Mouse (Mus musculus): ENCODE data around the gene Spata18. TPM values are rescaled to one million over a fixed set of nuclear protein-coding genes. Genes with fewer than 3 reads are reported as not detected.

The Spata18 gene
- polyA plus RNA-seq, 1 experiment, result not detected

DNA sequence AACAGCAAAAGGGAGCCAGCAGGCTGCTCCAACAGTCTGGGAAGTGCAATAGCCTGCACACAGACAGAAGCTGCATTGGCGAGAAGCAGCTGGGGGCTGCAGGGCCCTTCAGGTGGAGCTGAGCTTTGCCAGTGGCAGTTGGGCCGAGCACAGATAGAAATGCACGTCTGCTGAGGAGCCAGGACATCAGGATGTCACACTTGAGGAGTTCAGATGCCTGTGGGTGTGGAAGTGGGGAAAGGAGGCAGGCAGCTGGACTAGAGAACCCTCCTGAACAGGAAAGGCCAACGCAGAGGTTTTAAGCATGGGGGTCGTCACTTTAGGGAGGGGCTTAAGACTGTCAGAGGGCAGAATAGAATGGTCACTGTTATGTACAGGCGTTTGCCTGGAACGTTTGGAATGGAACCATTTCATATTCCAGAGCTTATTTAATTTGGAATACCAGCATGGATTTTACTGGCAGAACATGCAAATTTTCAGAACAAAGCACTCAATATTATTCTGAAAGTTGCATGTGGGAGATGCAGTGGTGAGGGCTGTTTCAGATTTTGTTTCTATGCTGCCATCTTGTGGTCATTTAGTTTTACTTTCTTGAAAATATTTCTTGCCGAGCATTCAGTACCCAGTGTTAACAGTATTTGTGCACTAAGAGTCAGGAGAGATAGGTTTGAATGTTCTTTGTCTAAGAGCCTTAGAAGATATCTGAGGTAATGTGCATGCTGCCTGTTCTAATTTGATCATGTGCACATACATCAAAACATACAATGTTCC lies 13.7 kb upstream of the Spata18 start:
- H3K4me1 ChIP-seq (ENCODE audit: control insufficient read depth, insufficient read depth, insufficient read length, low read length), result no peaks in the 10 kb centered on the region
- H3K4me3 ChIP-seq (ENCODE audit: insufficient read depth, low read depth, low read length), result no peak overlapping the region
- H3K27ac ChIP-seq (replicated peaks; ENCODE audit: low read depth, low read length), result no peak overlapping the region

DNA sequence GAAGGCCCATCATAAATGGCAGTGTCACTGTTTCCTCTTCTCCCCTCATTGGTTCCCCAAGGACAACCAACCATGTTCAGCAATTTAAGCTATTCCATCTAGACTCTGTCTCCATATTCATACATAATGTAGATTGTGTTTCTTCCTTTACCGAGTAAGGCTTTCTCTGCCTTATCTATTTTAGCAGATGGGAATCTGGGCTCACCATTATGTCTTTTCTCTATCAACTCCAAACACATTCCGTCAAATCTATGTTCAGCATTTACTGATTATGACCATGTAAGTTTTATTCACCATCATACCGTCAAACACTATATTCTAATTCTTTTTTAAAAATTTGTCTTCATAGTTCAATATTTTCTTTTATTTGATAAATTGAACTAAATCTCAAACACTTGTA lies 10.1 kb upstream of the Spata18 start:
- H3K27ac ChIP-seq (replicated peaks; ENCODE audit: low read depth, low read length), result no peak overlapping the region
- H3K4me1 ChIP-seq (ENCODE audit: control insufficient read depth, insufficient read depth, insufficient read length, low read length), result no peaks in the 10 kb centered on the region
- H3K4me3 ChIP-seq (ENCODE audit: insufficient read depth, low read depth, low read length), result no peak overlapping the region

DNA sequence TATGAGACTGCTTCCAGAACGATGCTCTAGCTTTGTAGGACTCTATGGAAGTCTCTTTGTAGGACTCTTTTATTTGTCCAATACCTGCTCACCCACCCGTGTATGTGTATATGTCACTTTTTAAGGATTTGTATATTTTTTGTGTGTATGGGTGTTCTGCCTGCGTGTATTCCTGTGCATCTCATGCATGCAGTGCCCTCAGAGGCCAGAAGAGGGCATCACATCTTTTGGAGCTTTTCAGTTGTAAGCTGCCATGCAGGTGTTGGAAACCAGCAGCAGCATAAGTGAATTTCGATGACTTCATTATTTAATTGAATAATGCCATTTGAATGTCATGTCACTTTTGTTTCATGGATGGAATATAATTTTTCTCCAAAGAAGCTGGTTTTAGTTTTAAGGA lies 9.1 kb upstream of the Spata18 start:
- no peak overlapping the region for H3K27ac ChIP-seq (replicated peaks; ENCODE audit: low read depth, low read length)
- H3K4me1 ChIP-seq (ENCODE audit: control insufficient read depth, insufficient read depth, insufficient read length, low read length), result no peaks in the 10 kb centered on the region
- H3K4me3 ChIP-seq (ENCODE audit: insufficient read depth, low read depth, low read length), result no peak overlapping the region

DNA sequence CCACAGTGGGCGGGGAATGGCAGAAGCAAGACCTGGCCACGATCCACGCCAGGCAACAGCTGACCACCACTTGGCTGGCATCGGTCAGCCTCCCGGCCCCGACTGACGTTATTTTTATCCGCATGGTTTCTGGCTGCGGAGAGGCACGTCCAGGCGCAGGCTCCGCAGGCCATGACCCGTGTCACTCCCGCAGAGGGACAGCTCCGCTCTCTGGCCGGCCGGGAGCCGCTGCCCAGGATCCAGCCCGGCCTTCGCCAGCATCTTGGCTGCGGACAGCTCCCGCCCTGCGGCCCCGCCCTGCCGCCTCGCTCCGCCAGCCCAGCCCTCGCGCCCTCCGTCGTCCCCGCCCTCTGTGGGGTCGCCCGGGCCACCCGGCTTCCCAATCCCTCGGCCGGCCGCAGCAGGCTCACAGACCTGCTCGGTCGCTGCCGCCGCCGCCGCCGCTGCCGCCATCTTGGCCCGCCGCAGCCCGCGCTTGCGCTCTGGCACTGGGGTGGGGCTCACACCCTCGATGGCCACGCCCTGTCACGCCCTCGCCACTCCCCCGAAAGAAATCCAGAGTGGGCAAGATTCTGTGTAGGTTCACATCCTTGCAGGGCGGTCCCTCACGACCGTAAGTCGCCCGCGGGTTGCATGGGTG lies 3.8 kb upstream of the Spata18 start, which contains the start of gene Sgcb:
Gene Sgcb (minus strand): TSS at position 530 of the 640 bp plus-strand sequence.
- Histone ChIP-seq H3K27ac (replicated peaks; ENCODE audit: low read depth, low read length) (no peak within 1 kb of the TSS; the same call in 1 of the 2 replicates), H3K4me1 (ENCODE audit: control insufficient read depth, insufficient read depth, insufficient read length, low read length) (peaks cover 4% of the 10 kb centered on the region; the same call in 1 of the 2 replicates), H3K4me3 (ENCODE audit: insufficient read depth, low read depth, low read length) (peak within 1 kb of the TSS; percentile 68)

- Histone ChIP-seq H3K4me3 (ENCODE audit: insufficient read depth, low read depth, low read length) (peak overlapping the region; percentile 69), H3K27ac (replicated peaks; ENCODE audit: low read depth, low read length) (no peak overlapping the region), H3K4me1 (ENCODE audit: control insufficient read depth, insufficient read depth, insufficient read length, low read length) (peaks cover 4% of the 10 kb centered on the region; the same call in 1 of the 2 replicates)
These were observed 714 bp upstream of the Spata18 start for GRCm38 (mm10) chr5:73650365-73650964.

GRCm38 (mm10) chr5:73651855-73652201 lies 649 bp downstream of the Spata18 start:
- Histone ChIP-seq H3K4me3 (ENCODE audit: insufficient read depth, low read depth, low read length) (peak overlapping the region; percentile 69), H3K4me1 (ENCODE audit: control insufficient read depth, insufficient read depth, insufficient read length, low read length) (peaks cover 4% of the 10 kb centered on the region; the same call in 1 of the 2 replicates), H3K27ac (replicated peaks; ENCODE audit: low read depth, low read length) (no peak overlapping the region)

DNA sequence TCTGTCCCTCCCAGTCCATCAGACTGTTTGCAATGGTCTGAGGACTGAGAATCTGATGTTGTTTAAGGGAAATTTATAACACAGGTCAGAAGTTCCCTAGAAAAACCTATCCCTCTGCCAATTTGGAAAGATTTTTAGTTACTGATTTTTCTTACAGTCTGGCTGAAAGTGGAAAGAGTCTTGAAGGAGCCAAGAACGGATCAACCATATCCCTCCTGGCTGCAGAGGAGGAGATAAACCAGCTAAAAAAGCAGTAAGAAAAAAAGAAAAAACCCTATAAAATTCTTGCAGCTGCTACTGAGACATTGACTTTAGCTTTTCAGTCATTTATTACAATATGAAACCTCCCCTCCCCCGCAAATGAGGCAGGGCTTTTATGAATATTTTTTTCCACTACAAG lies 15.5 kb downstream of the Spata18 start:
- H3K4me3 ChIP-seq (ENCODE audit: insufficient read depth, low read depth, low read length), result no peak overlapping the region
- H3K4me1 ChIP-seq (ENCODE audit: control insufficient read depth, insufficient read depth, insufficient read length, low read length), result no peaks in the 10 kb centered on the region
- H3K27ac ChIP-seq (replicated peaks; ENCODE audit: low read depth, low read length), result no peak overlapping the region

DNA sequence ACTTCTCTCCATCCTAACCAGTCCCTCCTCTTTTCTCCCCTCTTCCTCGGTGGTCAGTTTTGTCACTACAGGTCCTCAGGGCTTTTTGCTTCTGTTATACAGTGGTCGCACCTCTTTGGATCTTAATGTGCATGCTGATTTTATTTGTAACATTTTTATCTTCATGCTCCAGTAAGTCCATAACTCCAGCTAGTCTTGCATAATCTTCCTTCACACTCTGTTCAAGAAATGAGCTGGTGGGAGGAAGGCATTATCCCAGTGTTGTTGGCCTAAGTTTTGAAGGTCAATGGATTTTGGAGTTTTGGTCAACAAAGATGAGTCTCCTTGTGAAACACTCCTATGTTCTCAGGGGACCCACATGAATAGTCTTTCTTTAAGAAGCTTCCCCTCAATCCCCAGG lies 16.7 kb downstream of the Spata18 start:
- Histone ChIP-seq H3K4me1 (ENCODE audit: control insufficient read depth, insufficient read depth, insufficient read length, low read length) (no peaks in the 10 kb centered on the region), H3K4me3 (ENCODE audit: insufficient read depth, low read depth, low read length) (no peak overlapping the region), H3K27ac (replicated peaks; ENCODE audit: low read depth, low read length) (no peak overlapping the region)

GRCm38 (mm10) chr5:73669386-73669785 lies 18.2 kb downstream of the Spata18 start:
- Histone ChIP-seq H3K4me1 (ENCODE audit: control insufficient read depth, insufficient read depth, insufficient read length, low read length) (no peaks in the 10 kb centered on the region), H3K4me3 (ENCODE audit: insufficient read depth, low read depth, low read length) (no peak overlapping the region), H3K27ac (replicated peaks; ENCODE audit: low read depth, low read length) (no peak overlapping the region)

DNA sequence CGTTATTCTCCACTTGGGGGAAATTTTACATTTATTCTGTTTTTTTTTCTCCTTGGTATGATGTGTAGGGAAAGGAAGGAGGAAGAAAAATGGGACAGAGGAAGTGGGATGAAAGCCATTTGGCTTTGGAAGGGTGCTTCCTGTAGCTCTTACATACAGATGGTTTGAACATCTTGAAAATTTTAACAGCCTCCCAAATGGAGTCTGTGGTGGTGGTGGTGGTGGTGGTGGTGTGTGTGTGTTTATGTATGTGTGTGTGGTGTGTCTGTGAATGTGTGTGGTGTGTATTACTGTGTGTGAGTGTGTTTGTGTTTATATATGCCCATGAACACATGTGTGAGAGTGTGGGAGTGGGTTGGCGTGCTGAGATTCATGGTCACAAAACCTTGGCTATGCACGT lies 24.4 kb downstream of the Spata18 start:
- Histone ChIP-seq H3K4me1 (ENCODE audit: control insufficient read depth, insufficient read depth, insufficient read length, low read length) (no peaks in the 10 kb centered on the region), H3K27ac (replicated peaks; ENCODE audit: low read depth, low read length) (no peak overlapping the region), H3K4me3 (ENCODE audit: insufficient read depth, low read depth, low read length) (no peak overlapping the region)

DNA sequence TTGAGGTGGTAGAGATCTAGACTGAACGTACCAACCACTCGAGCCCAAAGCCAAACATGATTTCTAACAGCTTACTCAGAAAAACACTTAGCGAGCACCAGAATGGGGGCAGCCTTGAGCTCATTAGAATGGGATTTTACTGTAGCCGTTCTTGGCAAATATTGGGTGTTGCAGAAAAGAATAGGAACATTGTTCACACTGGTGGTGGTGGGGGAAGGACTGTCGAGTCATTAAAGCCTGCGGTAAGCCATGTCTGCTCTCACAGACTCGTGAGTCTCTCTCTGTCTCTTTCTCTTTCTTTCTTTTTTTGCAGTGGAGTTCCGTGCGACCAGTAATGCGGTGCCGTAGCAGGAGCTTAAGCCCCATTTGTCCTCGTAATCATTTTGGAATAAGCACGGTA lies 25.4 kb downstream of the Spata18 start:
- Histone ChIP-seq H3K4me1 (ENCODE audit: control insufficient read depth, insufficient read depth, insufficient read length, low read length) (no peaks in the 10 kb centered on the region), H3K27ac (replicated peaks; ENCODE audit: low read depth, low read length) (no peak overlapping the region), H3K4me3 (ENCODE audit: insufficient read depth, low read depth, low read length) (no peak overlapping the region)

DNA sequence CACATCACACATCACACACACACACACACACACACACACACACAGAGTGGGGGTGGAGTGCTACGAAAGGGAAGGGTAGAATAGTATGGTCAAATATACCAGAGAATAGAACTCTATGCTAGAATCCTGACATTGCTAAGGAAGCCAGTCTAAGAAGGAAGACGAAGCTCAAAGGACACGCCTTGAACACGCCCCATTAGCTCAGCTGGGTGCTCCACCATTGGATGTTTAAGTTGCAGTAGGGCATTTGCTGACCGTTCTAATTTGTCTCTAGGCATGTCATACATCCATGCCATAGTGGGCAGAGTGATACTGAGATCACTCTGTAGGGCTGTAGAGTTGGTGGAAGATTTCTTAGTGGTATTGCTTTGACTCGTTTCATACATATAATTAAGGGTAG lies 32.0 kb downstream of the Spata18 start:
- Histone ChIP-seq H3K4me1 (ENCODE audit: control insufficient read depth, insufficient read depth, insufficient read length, low read length) (no peaks in the 10 kb centered on the region), H3K27ac (replicated peaks; ENCODE audit: low read depth, low read length) (no peak overlapping the region), H3K4me3 (ENCODE audit: insufficient read depth, low read depth, low read length) (no peak overlapping the region)

DNA sequence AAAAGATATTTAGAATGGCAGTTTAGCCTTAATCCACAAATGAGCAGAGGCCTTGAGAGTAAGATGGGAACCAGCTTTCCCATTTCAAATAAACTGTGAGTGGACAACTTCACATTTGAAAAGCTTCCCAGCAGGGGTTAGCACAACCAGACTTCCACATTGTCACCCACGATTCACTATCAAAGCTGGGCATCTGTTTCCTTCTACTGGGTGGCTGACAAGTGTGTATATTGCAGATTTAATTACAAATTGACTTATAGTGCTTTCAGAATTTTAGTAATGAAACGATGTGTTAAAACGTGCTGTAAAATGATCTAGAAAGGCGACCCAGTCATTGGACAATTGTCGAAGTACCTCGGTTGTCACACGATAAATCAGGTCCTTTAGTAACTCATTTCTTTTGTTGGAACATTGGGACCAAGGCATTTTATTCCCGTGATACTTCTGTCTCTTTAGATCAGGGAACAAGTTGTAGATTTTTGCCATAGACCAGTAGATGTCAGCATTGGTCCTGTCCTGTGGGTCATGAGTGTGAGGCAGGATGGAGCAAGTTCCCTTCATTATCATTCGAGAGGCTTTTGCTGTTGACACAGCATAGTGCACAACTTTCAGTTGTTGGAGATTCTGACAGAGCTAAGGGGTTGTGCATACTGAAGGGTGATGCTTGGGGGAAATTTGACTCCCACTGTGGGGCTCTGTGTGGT lies 32.7 kb downstream of the Spata18 start:
- Histone ChIP-seq H3K27ac (replicated peaks; ENCODE audit: low read depth, low read length) (no peak overlapping the region), H3K4me3 (ENCODE audit: insufficient read depth, low read depth, low read length) (no peak overlapping the region), H3K4me1 (ENCODE audit: control insufficient read depth, insufficient read depth, insufficient read length, low read length) (no peaks in the 10 kb centered on the region)

DNA sequence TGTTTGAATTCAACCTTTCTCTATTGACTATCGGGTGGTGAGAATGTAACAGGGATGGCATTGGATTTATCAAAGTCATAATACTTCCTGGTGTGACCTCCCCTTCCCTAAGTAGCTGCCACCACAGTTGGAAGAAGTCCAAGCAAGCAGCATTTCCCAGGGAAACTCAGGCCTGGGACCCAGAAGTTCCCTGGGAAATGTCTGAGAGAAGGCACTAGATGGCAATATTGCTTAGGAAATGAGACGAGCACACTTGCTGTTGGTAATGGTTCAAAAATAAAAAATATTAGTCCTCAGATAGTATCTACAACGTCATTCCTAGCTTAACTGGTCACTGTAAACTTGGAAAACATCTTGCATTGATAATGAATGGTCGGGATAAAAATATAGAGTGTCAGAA lies 35.0 kb downstream of the Spata18 start:
- Histone ChIP-seq H3K4me3 (ENCODE audit: insufficient read depth, low read depth, low read length) (no peak overlapping the region), H3K4me1 (ENCODE audit: control insufficient read depth, insufficient read depth, insufficient read length, low read length) (no peaks in the 10 kb centered on the region)

DNA sequence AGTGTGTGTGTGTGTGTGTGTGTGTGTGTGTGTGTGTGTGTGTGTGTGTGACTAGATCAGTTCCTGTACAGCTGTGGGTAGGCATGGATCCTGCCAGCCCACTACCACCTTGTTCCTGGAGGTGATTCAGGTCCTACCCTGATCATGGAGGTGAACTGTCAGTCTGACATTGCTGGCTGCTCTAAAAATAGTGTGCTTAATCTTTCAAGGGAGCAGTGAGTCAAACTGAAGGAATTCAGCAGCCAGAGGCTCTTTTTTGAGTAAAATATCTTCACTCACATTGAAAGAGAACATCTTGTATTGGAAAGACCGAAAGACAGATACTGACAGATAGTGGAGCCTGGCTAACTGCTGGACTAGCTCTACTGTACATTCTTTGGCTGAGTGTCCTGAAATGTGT lies 37.4 kb downstream of the Spata18 start:
- Histone ChIP-seq H3K4me3 (ENCODE audit: insufficient read depth, low read depth, low read length) (no peak overlapping the region), H3K27ac (replicated peaks; ENCODE audit: low read depth, low read length) (no peak overlapping the region), H3K4me1 (ENCODE audit: control insufficient read depth, insufficient read depth, insufficient read length, low read length) (no peaks in the 10 kb centered on the region)

More for the DNA sequence above, 35.0 kb downstream of the Spata18 start:
- H3K27ac ChIP-seq (replicated peaks; ENCODE audit: low read depth, low read length), result no peak overlapping the region

Data from brown adipose tissue, adult 24 weeks (tissue).